Mouse (Mus musculus) heart, embryonic 16.5 days (tissue): ENCODE results near the gene Rora. TPM values are rescaled to one million over a fixed set of nuclear protein-coding genes. Genes with fewer than 3 reads are reported as not detected.
A peak's percentile ranks its signal among the peaks of the same experiment; 100 is the strongest.

Experiments
- ATAC-seq: fragments of 200-750 bp; cut with Nextera tagmentation; replicated peaks from 2 replicates; pipeline ENCODE4 v1.8.0; 2017; ENCODE audit warnings: moderate number of reproducible peaks; ENCODE audit not compliant: insufficient read depth, low FRiP score; ENCODE audit errors: extremely low read depth
- H3K27ac ChIP-seq: fragments of 300-500 bp; sonication (generic); 2 replicates; pipeline ENCODE4 v1.5.1; 2014; ENCODE audit warnings: mild to moderate bottlenecking, low read length, control low read depth, moderate library complexity
- H3K27me3 ChIP-seq: fragments of 300-500 bp; sonication (generic); 2 replicates; pipeline ENCODE4 v1.6.1; 2014; ENCODE audit warnings: low read length, mixed read lengths; ENCODE audit not compliant: control insufficient read depth, insufficient read depth
- H3K36me3 ChIP-seq: fragments of 300-500 bp; sonication (generic); 2 replicates; pipeline ENCODE4 v1.6.1; 2014; ENCODE audit not compliant: control insufficient read depth, insufficient read depth
- H3K4me1 ChIP-seq: fragments of 300-500 bp; sonication (generic); 2 replicates; pipeline ENCODE4 v1.6.1; 2014; ENCODE audit warnings: low read length, mixed read lengths; ENCODE audit not compliant: control insufficient read depth, insufficient read depth
- H3K4me2 ChIP-seq: fragments of 300-500 bp; sonication (generic); 2 replicates; pipeline ENCODE4 v1.6.1; 2014; ENCODE audit warnings: low read depth, mild to moderate bottlenecking, control low read depth, low read length
- H3K4me3 ChIP-seq: fragments of 300-500 bp; sonication (generic); 2 replicates; pipeline ENCODE4 v1.5.1; 2014; ENCODE audit warnings: mild to moderate bottlenecking, control low read depth, low read length
- H3K9ac ChIP-seq: fragments of 300-500 bp; sonication (generic); 2 replicates; pipeline ENCODE4 v1.6.1; 2014; ENCODE audit warnings: low read length, control low read depth
- H3K9me3 ChIP-seq: fragments of 300-500 bp; sonication (generic); replicated peaks from 2 replicates; pipeline ENCODE4 v1.6.1; 2016; ENCODE audit warnings: low read length; ENCODE audit not compliant: control insufficient read depth
- WGBS: fragments of 180-500 bp; shearing (Covaris S2); extraction: QIAGEN DNeasy Blood & Tissue Kit; methylation state at CpG from one replicate; pipeline ENCODE4 v1.1.7; 2014; 5-methylcytosine and 5-hydroxymethylcytosine counted together
- polyA plus RNA-seq: library from polyadenylated mRNA; unstranded; fragments of >200 nt; fragmentation: Nextera tagmentation; extraction: Ambion mirVana; gene quantifications from 2 replicates; pipeline ENCODE4 v1.2.1, GENCODE M21; 2015

Rora gene
- polyA plus RNA-seq, 1 experiment from 2014 or later: 9.4 TPM

DNA sequence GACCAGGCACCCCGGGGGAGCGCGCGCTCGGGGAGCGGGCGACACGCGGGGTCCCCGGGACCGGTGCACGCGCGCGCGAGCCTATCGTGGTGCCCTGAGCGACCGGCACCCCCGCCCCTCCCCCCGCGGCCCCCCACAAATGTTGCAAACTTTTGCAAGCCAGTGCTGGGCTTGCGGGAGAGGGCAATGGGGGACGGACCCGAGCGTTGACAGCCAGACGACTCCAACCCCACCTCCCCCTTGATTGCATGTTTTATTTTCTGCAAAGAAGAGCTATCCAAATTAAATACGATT is 400 bp downstream of the Rora start:
- H3K36me3 ChIP-seq: no peaks in the 10 kb centered on the region
- peak overlapping the region; percentile 84 for H3K9ac ChIP-seq
- no peaks in the 10 kb centered on the region for H3K27me3 ChIP-seq
- H3K4me2 ChIP-seq: peak overlapping the region; percentile 83
- WGBS: under 1% methylated on average over 21 of the region's 28 CpGs
- peak overlapping the region; percentile 86 for H3K27ac ChIP-seq
- ATAC-seq: no peak; the same call in 1 of the 2 replicates
- H3K9me3 ChIP-seq: no peaks in the 10 kb centered on the region
- H3K4me3 ChIP-seq: peak overlapping the region; percentile 86
- peaks cover 10% of the 10 kb centered on the region for H3K4me1 ChIP-seq

DNA sequence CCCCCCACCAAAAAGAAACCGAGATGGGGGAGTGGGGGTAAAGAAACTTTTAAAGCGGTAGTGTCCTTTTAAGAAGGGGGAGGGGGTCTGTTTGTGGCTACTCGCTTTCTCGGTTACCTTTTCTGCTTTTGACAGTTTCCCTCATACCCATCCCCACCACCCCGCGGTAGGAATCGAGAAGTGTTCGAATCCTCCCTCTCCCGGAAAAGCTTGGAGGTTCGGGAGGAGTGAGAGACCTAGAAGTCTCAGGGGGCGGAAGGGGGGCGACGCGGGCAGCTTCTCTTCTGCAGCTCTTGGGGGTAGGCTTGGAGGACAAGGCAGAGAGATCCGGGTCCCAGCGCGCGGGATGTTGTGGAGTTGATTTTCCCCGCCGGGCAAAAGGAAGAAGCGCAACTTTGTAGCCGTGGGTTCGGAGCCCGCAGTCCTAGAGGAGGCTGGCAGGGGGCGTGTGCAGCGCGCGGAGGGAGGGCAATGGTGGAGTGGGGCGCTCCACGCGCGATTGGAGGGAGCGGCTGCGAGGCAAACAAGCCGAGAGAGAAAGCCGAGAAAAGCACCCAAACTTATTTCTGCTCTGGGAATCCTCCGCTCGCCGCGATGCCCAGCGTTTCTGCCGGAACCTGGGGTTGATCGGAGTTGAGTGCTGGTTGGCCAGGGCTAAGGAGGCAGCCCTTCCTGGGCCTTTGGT is 889 bp downstream of the Rora start:
- Histone ChIP-seq H3K27me3 (no peaks in the 10 kb centered on the region), H3K4me3 (peak overlapping the region; percentile 86), H3K9me3 (no peaks in the 10 kb centered on the region), H3K9ac (peak overlapping the region; percentile 84), H3K4me2 (peak overlapping the region; percentile 83), H3K36me3 (no peaks in the 10 kb centered on the region), H3K27ac (no peak overlapping the region; the same call in 1 of the 2 replicates), H3K4me1 (peaks cover 10% of the 10 kb centered on the region)
- under 1% methylated on average over 43 of the region's 43 CpGs for WGBS
- ATAC-seq: 0 out of 2 replicates have a peak, but pooled peaks have one; percentile 20

DNA sequence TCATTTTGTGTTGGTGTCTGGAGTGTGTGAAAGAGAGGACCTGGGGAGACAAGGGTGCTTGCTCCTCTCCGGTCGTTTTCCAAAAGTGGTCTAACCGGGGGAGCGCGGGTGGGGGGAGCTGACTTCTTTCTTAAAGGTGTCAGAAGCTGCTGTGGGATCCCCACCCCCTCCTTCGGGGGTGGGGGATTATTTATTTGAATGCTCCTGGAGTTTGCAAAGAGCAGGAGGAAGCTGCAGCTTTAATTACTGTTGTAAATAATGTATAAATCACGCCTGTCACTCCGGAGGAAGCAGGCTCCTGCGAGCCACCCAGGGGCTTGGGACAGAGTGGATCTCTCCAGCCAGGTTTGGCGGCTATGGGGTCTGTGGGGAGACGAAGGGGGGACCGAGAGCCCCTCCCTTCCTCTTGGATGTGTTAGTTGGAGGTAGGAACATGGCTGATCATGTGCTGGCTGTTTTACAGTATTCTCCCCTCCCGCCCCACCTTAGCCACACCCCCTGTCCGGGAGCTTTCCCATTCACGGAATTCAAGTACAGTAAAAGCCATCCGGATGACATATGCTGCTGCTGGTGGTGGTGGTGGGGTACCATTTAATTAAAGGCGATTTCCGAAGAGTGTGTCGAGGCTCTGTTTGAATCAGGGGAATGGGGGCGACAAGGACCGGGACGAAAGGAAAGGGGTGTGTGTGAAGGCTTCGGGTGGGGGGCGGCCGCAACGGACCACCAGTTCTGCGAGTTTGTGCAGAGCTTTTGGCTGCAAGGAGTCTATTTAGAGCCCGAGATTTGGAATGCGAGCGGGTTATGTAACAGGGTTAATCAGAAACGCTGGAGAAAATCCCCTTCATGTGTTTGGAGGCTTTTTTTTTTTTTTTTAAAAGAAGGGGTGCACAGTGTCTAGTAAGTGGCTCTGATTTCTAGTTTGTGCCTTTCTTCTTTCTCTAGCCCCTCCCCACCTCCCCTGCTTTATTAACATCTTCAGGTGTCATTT is 1.7 kb downstream of the Rora start:
- Histone ChIP-seq H3K27me3 (no peaks in the 10 kb centered on the region), H3K27ac (no peak overlapping the region), H3K9me3 (no peaks in the 10 kb centered on the region), H3K4me3 (peak overlapping the region; percentile 86), H3K4me2 (peak overlapping the region; percentile 83), H3K36me3 (no peaks in the 10 kb centered on the region), H3K4me1 (peaks cover 10% of the 10 kb centered on the region), H3K9ac (peak overlapping the region; percentile 84)
- ATAC-seq: 0 out of 2 replicates have a peak, but pooled peaks have one; percentile 30
- WGBS: 1% methylated on average over 31 of the region's 31 CpGs

DNA sequence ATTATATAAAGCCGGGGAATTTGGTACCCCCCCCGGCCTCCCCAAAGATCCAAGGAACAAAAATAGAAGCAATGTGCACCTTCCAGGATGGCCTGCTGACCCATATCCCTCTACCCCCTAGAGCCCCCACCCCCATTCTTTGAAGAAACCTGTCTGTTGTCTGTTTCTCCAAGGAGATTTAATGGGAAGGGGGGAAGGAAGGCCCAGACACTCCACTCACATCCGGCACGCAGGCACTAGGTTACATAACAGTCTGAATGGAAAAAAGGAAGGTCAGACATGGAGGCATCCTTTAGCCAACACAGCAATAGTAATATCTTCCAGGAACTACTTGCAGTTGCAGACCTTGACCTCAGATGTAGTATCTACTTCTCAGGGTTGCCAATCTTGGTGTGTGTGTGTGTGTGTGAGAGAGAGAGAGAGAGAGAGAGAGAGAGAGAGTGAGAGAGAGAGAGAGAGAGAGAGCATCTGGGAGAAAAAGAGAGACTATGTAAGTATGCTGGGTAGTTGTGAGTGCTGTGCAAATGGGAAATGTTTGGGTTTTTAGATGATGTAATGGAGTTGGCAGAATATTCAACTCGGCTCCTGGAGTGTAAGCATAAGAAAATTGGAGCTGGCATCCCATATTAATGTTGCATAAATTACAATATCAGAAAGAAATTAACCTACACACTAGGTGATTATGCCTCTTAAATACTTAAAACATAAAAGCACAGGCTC is 2.6 kb downstream of the Rora start:
- Histone ChIP-seq H3K4me1 (peaks cover 10% of the 10 kb centered on the region), H3K27ac (no peak overlapping the region), H3K4me2 (peak overlapping the region; percentile 83; the same call in 1 of the 2 replicates), H3K27me3 (no peaks in the 10 kb centered on the region), H3K4me3 (no peak overlapping the region; the same call in 1 of the 2 replicates), H3K9me3 (no peaks in the 10 kb centered on the region), H3K36me3 (no peaks in the 10 kb centered on the region), H3K9ac (no peak overlapping the region)
- ATAC-seq: no peak
- WGBS: 47% methylated on average over 5 of the region's 5 CpGs

DNA sequence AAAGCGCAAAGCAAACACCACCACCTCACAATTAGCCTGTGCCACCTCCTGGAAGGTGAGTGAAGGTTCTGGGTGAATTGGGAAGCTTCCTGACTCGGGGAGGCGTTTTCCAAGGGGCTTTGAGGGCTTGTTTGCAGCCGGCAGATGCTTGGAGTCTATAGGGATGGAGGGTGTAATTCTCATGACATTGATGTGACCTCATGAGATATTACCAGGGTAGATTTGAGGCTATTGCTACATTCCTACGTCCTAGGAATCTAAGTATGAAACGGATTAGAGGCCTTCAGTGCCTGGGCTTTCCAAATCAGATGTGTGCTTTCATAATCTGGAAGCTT is 3.2 kb downstream of the Rora start:
- WGBS: 50% methylated on average over 6 of the region's 6 CpGs
- ATAC-seq: no peak
- Histone ChIP-seq H3K4me2 (no peak overlapping the region), H3K36me3 (no peaks in the 10 kb centered on the region), H3K9ac (no peak overlapping the region), H3K4me3 (no peak overlapping the region), H3K4me1 (peaks cover 10% of the 10 kb centered on the region), H3K27me3 (no peaks in the 10 kb centered on the region), H3K9me3 (no peaks in the 10 kb centered on the region), H3K27ac (no peak overlapping the region)

DNA sequence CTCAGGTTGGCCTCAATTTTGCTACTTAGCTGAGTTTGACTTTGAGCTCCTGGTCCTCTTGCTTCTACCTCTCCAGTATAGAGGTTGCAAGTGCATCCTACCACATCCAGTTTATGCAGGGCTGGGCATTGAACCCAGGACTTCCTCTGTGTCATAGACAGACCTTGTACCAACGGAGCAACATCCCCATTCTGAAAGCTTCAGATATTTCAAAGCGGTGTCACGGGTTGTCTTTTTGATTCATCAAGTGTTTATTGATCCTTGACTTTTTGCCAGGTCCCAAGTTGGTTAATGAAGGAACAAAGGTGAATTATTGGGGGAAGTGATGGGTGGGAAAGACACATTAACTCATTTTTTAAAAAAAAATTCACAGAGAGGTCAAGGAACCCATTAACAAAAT is 17.1 kb downstream of the Rora start:
- no peak overlapping the region for H3K4me3 ChIP-seq
- no peaks in the 10 kb centered on the region for H3K4me1 ChIP-seq
- H3K9ac ChIP-seq: no peak overlapping the region
- H3K36me3 ChIP-seq: no peaks in the 10 kb centered on the region
- no peaks in the 10 kb centered on the region for H3K9me3 ChIP-seq
- 84% methylated on average over 3 of the region's 3 CpGs for WGBS
- no peaks in the 10 kb centered on the region for H3K27me3 ChIP-seq
- H3K4me2 ChIP-seq: no peak overlapping the region
- H3K27ac ChIP-seq: no peak overlapping the region
- no peak for ATAC-seq

DNA sequence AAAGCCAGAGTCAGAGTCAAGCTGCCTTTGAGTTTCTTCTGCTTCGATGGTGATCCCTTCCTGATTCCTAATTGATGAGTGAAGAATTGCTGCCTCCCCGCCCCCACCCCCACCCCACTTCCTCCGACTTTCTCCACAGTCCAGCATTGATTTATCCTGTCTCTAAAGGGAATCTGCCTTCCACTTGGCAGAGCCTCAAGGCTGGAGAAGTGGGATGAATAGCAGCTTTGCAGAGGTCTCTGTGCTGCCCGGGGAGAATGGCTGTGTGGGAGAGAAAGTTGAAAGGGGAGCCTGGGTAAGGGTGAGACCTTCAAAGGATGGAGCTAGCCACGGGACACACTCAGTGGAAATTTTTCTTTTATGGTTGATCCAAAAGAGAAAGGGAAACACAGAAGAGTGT is 18.9 kb downstream of the Rora start:
- no peak overlapping the region for H3K4me2 ChIP-seq
- no peaks in the 10 kb centered on the region for H3K4me1 ChIP-seq
- no peaks in the 10 kb centered on the region for H3K9me3 ChIP-seq
- no peaks in the 10 kb centered on the region for H3K36me3 ChIP-seq
- no peak overlapping the region for H3K4me3 ChIP-seq
- ATAC-seq: no peak
- H3K27me3 ChIP-seq: no peaks in the 10 kb centered on the region
- H3K9ac ChIP-seq: no peak overlapping the region
- WGBS: 55% methylated on average over 5 of the region's 5 CpGs
- H3K27ac ChIP-seq: no peak overlapping the region

DNA sequence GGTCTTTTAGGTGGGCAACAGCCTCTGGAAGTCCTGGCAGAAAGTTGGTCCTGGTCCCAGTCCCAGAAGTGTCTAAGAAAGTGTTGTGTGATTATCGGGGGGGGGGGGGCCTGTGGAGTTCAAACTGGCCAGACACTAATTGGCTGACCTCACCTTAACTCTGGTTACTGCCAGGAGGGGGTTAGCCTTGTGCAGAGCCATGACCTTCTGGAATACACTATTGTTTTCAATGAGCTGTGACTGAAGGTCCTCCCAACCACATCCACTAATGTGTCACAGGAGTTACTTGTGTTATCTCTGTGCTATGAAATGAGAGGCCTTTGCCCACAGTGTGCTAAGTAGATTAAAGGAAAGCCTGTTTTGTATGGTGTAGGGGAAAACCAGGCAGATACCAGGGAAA is 19.6 kb downstream of the Rora start:
- no peak for ATAC-seq
- H3K36me3 ChIP-seq: no peaks in the 10 kb centered on the region
- WGBS: 70% methylated on average over 1 of the region's 1 CpGs
- no peak overlapping the region for H3K9ac ChIP-seq
- no peak overlapping the region for H3K4me2 ChIP-seq
- no peaks in the 10 kb centered on the region for H3K9me3 ChIP-seq
- H3K4me3 ChIP-seq: no peak overlapping the region
- H3K27me3 ChIP-seq: no peaks in the 10 kb centered on the region
- H3K27ac ChIP-seq: no peak overlapping the region
- H3K4me1 ChIP-seq: no peaks in the 10 kb centered on the region
